Mouse (Mus musculus) B cell, adult 2 months (primary cell): ENCODE results near the gene Rps6ka5.

Experiments used
- DNase-seq, 2 experiments: peaks; one replicate each; pipeline ENCODE4 v3.0.0; 2022

Gene Rps6ka5

DNA sequence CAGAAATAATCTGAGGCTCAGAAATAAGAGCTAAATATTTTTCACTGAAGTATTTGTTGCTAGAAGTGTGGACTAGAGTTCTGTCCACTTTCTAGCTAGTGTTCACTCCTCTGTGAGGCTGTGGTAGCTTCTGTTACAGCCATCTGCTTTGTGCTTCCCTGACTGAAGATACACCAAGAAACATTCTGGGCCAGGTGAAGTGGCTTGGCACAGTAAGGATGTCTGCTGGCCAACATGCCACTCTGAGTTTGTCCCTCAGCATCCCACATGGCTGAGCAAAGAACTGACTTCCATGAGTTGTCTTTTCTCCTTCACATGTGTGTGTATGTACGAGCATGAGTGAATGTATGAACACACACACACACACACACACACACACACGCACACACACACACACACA is 147.6 kb downstream of the Rps6ka5 start:
- no peak for DNase-seq

DNA sequence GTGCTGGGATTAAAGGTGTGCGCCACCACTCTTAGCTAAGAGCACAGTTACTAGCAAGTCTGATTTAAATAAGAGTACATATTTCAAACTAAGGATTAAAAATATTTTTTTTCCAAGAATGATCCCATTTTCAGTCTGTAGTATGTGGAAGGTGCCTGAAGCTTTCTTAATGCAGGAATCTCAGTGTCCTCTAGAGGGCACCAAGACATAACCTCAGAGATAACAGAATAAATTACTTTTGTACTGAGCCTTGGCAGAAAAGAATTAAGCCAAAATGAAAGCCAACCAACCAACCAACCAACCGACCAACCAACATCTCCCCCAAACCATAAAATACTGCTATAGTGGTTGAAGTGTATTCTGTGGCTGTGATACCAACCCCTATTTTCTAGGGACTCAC is 148.5 kb downstream of the Rps6ka5 start:
- DNase-seq: peak; percentile 37 to 48

DNA sequence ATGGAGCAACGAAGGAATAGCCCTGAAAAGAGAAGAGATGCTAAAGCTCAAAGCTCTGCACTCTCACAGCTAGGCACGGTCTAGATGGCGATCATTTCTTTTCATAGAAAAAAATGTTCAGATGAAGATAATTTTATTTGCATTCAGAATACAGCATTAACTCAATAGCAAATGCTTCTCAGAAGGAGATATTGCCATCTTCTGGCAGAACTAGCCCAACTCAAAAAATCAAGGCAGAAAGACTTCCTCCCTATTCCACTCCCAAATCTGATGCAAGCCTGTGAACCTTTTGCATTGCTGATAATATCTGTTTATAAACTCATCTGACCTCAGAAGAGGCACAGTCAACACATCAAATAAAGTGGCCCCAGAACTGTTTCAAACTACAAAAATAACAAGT is 151.0 kb downstream of the Rps6ka5 start:
- no peak for DNase-seq

DNA sequence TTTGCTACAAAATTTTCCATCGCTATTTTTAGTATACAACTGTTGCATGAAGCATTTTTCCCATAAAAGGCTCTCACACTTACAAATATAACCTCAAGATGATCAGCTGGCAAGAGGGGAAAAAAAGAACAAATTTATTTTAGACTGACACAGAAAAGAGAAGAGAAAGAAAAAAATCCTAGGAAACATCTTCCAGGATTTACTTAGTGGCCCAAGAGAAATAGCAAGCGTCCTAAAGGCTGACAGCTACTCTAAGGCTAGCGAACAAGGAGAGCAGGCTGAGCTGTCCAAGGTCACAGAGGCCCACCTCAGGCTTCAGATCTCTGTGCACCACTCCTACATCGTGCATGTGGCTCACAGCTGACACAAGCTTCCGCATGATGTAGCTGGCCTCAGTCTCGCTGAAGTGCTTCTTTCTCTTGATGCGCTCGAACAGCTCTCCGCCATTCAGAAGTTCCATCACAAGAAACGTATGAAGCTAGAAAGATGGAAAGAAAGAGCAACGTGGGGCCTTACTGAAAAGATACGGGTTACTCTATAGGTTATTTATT is 156.2 kb downstream of the Rps6ka5 start:
- no peak for DNase-seq

DNA sequence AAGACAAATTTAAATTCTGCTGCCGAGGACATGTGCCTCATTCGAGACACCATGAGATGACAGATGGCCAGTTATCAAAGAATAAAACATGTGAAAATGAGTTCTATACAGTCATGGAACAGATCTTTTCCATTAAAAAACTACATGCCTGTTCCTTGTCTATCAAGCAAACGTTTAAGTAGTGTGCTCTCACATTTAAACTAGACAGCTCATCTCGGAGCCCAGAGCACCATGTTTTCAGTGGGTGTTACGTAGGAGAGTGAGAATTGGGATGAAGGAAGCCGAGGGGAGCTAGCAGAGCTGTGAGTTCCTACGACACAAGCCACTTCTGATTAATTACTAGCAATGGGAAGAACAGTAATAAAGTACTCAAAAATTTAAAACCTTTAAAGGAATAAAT is 158.0 kb downstream of the Rps6ka5 start:
- DNase-seq: no peak

DNA sequence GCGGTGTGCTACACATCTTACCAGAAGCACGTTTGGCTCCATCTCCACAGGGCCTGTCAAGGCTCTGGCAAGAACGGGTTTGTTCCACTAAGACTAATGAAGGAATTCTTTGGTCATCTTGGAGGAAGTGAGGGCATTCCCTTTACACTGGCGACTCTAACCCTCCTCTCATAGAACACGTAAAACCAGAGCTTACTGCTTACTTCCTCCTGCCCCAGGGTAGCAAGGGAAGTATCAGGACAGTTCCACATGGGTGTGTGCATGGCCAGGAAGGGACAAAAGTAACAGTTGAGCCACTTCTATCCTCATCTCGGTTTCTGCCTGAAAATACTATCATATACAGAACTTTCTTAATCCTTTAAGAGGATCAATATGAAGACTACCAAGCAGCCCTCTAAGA is 158.7 kb downstream of the Rps6ka5 start:
- DNase-seq: no peak

DNA sequence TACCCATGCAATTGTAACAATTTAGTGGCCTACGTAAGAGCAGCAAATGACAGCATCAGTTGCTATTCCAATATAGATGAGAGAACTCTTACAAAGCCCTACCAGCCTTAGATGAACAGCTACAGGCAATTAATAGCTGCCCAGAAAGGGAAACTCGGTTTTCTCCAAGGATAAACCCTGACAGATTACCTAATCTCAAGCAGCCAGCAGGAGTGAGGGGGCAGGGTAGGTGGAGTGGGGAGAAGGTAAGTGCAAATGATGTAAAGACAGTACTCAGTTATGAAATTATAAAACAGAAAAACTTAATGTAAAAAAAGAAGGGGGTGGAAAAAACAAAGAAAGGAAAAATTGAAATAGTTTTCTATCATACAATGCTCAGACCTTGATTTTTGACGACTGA is 159.2 kb downstream of the Rps6ka5 start:
- DNase-seq: no peak

DNA sequence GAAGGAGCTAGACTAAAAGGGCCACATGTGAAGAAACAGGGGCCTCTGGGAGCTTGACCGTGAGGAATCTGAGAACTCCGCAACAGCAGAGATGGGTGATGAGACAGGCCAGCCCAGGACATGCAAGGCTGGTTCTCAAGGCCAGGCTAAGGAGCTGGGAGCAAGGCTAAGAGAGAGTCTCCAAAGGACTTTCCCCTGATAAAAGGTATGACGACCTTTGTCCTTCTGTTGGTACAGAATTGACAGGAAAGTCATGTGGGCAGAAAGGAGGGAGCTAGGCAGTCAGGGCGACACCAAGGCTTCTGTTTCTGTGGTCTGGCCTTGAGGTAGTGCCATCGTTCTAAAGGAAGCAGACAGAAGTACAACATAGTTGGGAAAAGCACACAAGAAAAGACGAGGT is 173.1 kb downstream of the Rps6ka5 start:
- no peak for DNase-seq

DNA sequence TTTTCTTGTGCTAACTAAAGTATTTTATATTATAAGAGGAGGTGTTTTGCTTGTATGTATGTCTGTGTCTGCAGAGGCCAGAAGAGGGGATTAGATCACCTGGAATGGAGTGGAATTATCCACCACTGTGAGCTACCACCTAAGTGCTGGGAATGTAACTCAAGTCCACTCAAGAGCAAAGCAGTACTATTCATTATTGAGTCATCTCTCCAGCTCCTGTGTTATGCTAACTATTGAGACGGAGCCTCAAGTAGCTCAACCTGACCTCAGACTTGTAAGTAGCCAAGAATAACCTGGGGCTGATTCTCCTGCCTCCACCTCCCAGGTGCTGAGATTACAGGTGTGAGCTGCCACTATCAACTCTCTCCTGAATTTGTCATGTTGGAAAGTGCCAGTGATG is 174.8 kb downstream of the Rps6ka5 start:
- no peak for DNase-seq

DNA sequence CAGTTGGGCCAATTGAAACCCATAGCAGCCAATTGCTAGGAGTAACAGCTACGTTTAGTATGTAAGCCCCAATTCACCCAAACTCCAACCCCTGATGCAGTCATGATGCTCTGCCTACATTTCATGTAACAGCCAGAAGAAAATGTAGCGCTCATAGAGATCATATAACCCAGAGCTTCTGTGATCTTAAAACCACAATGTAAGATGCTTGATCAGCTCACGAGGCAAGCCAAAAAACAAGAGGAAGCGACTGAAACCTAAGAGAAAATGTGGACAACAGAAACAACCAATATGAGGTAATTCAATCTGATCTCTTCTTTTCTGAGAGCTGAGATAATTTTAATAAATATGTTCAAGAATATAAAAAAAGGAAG is 182.6 kb downstream of the Rps6ka5 start:
- no peak for DNase-seq

DNA sequence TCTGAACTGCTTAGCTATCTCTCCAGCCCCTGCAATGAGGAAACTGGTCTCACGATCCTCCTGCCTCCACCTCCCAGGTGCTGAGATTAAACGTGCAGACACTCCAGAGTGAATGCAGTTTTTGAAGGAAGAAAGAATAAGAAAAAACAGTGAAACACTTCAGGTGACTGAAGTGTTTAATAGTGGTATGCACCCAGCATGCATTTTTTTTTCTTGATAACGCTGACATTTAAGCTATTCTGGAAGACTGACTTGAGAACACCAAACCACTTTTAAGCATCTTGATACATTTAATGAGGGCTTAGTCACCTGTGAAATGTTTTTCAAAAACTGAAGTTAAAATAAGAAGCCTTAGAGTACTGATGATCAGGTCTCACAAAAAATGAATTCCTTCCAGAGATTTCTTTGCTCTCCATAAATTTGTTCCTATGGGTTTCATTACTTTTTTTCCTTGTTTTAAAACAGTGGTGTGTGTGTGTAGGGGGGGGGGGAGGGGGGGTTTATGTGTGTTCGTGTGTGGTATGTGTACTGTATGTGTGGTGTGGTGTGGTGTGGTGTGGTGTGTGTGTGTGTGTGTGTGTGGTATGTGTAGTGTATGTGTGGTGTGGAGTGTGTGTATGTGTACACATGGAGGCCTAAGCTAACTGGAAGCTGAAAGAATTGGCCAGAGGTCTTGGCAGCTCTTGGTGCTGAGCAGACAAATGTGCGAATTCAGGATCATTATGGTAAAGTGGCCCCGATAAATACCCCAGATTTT is 183.2 kb downstream of the Rps6ka5 start:
- no peak for DNase-seq

DNA sequence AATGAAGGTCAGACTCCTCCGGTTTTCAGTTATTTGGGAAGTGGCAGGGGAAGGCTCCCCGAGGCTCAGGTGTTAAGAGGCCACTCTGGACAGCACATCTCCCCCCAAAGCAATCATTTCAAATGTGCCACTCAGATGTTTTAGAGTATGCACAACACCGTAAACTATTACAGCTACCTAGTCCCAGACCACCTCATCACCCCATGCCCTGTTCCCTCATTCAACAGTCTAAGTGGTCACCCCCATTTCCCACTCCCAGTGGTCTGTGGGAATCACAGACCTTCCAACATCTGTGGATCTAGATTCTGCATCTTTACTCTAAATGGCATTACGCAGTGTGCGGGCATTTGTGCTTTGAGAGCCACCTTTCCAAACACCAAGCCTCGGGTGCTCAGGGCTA is 184.3 kb downstream of the Rps6ka5 start:
- DNase-seq: no peak

DNA sequence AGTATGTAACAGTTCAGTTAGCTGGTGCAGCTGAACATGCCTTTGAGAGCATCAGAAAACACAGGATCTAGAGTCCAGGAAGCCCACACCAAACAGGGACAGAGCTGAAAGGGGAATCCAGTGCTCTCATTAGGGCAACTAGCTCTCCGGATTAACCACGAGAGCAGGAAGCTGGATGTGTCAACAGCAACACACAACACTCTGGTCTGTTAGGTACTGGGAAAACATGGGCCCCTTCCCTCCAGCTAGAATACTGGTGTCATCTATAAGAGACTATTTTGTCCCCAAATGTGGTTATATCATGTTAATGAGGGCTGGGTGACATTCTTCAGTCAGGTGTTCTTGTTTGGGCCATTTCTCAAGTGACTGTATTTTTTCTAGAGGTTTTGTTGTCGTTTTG is 184.7 kb downstream of the Rps6ka5 start:
- DNase-seq: no peak

DNA sequence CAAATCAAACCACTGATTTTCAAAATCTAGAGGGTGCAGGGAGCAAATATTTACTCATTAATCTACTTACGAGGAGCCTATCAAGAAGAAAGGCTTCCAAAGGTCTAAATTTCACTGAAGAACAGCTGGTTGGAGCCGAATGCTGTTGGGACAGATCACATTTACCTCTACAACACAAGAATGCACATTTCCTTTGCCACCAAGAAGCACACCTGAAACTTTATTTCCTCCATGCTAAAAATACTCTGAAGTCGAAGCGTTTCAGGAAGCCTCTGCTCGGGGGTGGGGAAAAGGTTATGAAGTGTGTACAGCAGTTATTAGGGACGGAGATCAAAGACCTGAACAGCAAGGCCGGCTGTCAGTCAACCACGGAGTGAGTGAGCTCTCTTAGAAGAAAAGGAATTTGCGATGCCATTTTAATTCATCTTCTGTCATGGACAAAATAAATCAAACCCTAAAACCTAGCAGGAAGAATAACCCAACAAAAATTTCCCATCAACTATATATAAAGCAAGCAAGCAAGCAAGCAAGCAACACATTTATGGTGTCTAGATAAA is 187.5 kb downstream of the Rps6ka5 start:
- DNase-seq: no peak

DNA sequence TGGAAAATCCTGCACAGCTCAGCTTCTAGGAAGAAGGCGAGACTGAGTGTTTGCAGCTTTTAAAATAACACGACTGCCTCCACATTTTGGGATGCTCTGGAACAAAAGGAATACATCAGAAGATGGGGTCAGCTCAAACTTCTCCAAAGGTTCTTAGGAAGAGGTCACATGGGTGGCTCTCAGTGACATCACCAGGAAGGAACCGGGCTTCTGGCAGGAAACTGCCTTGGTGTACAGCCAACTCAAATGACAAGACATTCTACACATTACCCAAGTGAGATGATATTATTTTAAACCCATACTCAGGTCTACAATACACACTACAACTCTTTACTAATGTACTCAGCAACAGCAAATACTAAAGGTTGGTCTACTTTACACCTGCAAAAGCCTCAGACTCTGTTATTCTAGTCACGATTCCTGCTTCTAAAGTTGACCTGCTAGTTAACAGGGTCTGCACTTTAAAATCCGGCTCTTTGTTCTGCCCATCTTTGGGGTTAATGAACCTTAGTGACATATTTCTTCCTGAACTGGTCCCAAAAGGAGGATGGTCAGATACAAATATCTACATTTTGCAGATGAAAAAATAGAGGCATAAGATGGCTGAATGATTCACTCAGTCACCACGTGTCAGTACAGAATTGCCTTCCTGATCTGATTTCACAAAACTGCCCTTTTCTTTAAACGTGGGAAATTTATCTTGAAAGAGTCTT is 188.2 kb downstream of the Rps6ka5 start:
- DNase-seq: no peak

DNA sequence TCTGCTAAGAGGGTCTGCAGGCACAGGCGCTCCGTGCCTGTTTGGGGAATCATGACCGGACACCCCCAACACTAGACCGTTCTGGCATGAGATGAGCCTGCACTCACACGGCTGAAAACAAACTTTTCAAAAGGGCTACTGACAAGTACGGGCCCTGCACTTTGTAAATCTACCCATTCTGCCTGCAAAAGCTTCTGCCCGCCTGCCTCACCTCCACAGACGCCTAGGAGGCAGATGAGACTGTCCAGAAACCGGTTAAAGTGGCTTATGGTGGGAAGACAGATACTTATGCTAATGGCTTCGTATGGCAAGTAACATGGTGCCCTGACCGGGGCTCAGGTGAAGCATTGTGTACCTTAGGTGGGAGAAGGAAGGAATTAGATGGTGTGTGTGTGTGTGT is 189.7 kb downstream of the Rps6ka5 start:
- no peak for DNase-seq

DNA sequence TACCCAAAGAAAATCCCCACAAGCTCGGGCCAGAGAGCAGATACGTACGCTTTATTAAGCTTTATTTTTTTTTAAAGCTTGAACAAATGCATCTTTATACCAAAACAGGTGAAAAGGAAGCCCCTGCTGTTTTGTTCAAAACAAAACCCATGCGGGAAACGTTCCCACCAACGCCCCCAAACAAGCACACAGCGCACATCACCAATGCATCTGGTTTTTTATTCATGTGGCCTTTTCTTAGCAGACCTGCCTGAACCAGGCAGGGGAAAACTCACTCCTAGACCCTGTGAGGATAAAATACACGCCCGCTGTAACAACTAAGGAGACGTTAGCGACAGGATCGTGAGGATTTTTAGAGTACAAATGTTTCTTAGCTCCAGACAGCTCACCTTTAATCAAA is 191.8 kb downstream of the Rps6ka5 start:
- no peak for DNase-seq

DNA sequence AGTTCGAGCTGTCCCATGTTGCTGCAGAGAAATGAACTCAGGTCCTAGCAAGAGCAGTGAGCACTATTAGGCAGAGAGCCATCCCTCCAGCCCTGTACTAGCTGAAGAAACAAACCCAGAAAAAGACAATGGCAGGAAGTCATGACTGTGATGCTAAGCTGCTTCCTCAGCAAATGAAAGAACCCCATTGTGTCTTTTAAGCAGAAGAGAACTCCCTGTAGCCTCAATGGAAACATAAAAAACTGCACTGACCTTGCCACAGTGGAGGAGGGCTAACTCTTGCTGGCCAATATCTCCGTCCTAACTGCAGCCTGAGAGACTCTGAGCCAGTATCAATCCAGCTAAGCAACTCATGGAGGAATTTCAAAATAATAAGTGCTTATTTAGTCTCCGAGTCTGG is 192.8 kb downstream of the Rps6ka5 start:
- no peak for DNase-seq

DNA sequence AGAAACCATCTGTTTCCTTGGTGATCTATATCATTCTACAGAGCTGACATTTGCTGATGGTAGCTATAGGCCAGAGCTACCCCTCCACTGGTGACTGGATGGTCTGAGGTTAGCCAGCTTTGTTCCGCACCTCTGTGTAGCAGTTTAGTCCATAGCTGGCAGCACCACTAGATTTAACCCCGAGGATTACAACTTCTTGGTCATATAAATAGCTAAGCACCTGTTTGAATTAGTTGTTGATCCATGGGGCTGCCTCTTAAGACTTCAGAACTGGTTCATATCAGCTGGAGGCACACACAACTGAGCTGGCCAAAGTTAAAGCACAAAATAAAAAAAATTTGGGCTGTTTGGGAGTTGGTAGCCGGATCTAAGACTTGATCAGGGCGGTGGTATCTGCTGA is 193.6 kb downstream of the Rps6ka5 start:
- DNase-seq: no peak

DNA sequence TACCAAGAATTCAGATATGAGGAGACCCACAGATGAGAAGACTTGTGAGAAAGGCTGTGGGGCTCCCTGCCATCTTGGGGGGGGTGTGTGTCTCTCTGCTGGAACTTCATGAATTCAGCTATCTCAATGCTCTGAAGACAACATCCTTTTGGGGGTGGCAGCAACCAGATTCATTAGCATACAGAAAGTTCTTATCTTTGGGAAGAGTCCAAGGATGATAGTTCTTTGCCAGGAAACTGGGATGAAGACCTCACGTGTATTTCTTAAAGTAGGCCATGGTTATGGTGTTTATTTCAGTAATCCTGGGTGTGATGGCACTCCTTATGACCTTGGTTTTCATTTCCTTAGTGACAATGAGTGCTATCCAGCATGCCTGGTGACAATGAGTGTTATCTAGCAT is 195.0 kb downstream of the Rps6ka5 start:
- no peak for DNase-seq

DNA sequence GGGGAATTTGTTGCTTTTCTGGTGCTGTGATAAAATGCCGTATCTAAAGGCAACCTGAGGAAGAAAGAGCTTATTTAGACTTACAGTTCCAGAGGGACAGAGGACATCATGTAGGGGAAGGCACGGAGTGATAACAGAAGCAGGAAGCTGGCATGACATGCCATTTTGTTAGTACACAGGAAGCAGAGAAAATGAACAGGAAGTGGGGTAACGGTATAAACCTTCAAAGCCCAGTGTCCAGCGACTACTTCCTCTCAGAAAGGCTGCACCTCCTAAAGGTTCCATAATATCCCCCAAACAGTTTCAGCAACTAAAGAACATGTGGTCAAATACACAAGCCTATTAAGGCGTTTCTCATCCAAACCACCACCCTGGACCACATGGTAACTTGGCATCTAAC is 195.9 kb downstream of the Rps6ka5 start:
- peak in 1 of 2 experiments; percentile 16 for DNase-seq

DNA sequence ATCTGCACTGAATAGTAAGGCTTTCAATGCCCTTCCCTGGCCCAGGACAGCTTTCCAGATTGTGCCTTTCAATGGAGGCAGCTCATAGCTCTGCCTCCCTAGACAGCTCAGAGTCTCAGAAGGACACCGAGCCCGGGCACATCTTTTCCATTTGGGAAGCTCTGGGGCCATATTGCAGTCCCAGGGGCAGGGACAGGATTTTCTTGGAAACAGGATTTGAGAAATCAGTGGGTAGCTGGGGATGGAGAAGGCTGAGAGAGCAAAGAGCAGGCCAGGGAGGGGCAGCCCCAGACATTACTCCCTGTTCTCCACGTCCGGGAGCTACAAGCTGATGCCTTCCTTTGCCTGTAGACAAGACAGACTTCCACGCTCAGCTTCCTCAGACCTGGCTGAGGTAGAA is 197.1 kb downstream of the Rps6ka5 start:
- DNase-seq: no peak

DNA sequence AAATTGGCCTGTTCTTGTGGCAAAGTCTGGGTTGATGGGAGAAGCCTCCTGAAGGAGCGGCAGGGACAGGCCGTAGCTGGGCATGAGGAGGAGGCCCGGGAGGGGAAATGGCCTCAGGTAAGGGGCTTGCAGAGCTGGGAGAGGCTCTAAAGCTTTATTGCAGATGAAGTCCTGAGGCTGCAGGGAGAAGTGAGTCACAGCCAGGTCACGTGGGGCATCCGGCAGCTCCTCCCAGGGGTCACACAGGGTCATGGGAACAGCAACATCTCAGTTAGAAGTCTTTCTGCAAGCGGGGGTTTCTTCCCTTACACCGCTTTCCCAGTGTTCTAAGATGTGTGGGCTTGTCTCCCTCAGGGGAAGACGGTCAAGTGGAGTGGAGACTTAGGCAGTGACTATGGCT is 197.6 kb downstream of the Rps6ka5 start:
- peak in 1 of 2 experiments; percentile 17 for DNase-seq

DNA sequence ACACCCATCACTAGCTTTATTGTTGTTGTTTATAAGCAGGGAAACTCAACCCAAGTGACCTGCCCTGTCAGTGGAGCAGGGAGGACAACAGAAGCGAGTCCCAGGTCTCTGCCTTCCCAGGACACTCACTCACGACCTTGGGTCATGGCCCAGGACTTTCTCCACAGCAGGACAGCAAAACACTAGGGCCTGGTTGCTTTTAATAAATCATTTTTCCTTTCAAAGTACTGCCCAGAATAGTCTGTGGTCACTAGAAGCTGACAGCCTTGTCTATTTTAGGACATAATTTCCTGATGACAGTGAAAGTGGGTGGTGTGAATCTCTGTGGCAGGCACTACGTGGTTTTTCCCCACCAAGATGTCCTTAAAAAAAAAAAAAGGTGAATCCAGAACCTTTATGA is 198.5 kb downstream of the Rps6ka5 start:
- DNase-seq: no peak
